8 mouse cellular contexts compared by ENCODE assay signal in genomic region chr10:4391851-4392250, GRCm38 (mm10). TPM values are rescaled to one million over a fixed set of nuclear protein-coding genes. Genes with fewer than 3 reads are reported as not detected.
DNase-seq lines count a peak whose midpoint lies in the region; ATAC-seq lines count a peak whose summit lies in the region.

No protein-coding gene starts in this region.

- intact Hi-C loops in left cerebral cortex, postnatal 4 days (cut with DNase I): no loop called here

- peak; percentile 34 for DNase-seq in embryo, embryonic 11 days
- no peak for DNase-seq in embryo, embryonic 9.5 days (ENCODE audit: extremely low spot score)
- peak; percentile 15 for DNase-seq in left cerebral cortex, postnatal 4 days
- no peak for DNase-seq in left cerebral cortex, adult 9 months (ENCODE audit: low spot score in 2 of 2)
- DNase-seq in kidney, postnatal 14 days: peak; percentile 43
- no peak for DNase-seq in layer of hippocampus, adult 9-10 months (ENCODE audit: low spot score)

- peak; percentile 24 for ATAC-seq in activated CD4-positive, CD25-positive, alpha-beta regulatory T cell, adult 4 months
- ATAC-seq in neutrophil, adult 5-6 weeks (ENCODE audit: extremely low read depth, insufficient number of reproducible peaks, low FRiP score, poor library complexity, severe bottlenecking): peak; percentile 51; the same call in 1 of the 2 replicates

RNA-seq across cellular contexts. Expression of gene Zbtb2, which starts 3.9 kb away (rescaled TPM):
- total RNA-seq in left cerebral cortex, postnatal 4 days (2021): 10 to 100 TPM; 13.7 to 14.3 TPM
- 10 to 100 TPM in 1 of 2 experiments, 1 to 10 TPM in 1; 9.9 to 11.3 TPM for polyA plus RNA-seq in activated CD4-positive, CD25-positive, alpha-beta regulatory T cell, adult 4 months (2017; shearing (Covaris generic))
- total RNA-seq in neutrophil, adult 5-6 weeks (2017): 26.5 and 27.2 TPM in 2 replicates

RNA-seq across cellular contexts. Expression of gene Rmnd1, which starts 40.3 kb away (rescaled TPM):
- 10 to 100 TPM; 25.2 to 29.7 TPM for total RNA-seq in left cerebral cortex, postnatal 4 days (2021)
- polyA plus RNA-seq in activated CD4-positive, CD25-positive, alpha-beta regulatory T cell, adult 4 months (2017; shearing (Covaris generic)): 10 to 100 TPM; 34.0 to 47.7 TPM
- 71.6 and 72.1 TPM in 2 replicates for total RNA-seq in neutrophil, adult 5-6 weeks (2017)

RNA-seq across cellular contexts. Expression of gene Armt1, which starts 40.4 kb away (rescaled TPM):
- 10 to 100 TPM in 1 of 2 experiments, 1 to 10 TPM in 1; 9.9 to 10.8 TPM for total RNA-seq in left cerebral cortex, postnatal 4 days (2021)
- 10 to 100 TPM; 30.8 to 39.0 TPM for polyA plus RNA-seq in activated CD4-positive, CD25-positive, alpha-beta regulatory T cell, adult 4 months (2017; shearing (Covaris generic))
- total RNA-seq in neutrophil, adult 5-6 weeks (2017): 24.9 and 40.4 TPM in 2 replicates

Comparison
In these comparisons a context has a peak if more than half of its experiments do, and no peak if none do; other contexts are left out.
1. DNase-seq: peak in embryo, embryonic 11 days (single experiment), left cerebral cortex, postnatal 4 days (single experiment) and kidney, postnatal 14 days (single experiment); none in embryo, embryonic 9.5 days (single experiment), left cerebral cortex, adult 9 months (0 of 2) and layer of hippocampus, adult 9-10 months (single experiment).